Mouse (Mus musculus): ENCODE data around the gene Akt1s1. TPM values are rescaled to one million over a fixed set of nuclear protein-coding genes. Genes with fewer than 3 reads are reported as not detected.

Akt1s1 gene
- total RNA-seq, 2 experiments from 2014 or later, result 74.1 to 85.4 TPM

DNA sequence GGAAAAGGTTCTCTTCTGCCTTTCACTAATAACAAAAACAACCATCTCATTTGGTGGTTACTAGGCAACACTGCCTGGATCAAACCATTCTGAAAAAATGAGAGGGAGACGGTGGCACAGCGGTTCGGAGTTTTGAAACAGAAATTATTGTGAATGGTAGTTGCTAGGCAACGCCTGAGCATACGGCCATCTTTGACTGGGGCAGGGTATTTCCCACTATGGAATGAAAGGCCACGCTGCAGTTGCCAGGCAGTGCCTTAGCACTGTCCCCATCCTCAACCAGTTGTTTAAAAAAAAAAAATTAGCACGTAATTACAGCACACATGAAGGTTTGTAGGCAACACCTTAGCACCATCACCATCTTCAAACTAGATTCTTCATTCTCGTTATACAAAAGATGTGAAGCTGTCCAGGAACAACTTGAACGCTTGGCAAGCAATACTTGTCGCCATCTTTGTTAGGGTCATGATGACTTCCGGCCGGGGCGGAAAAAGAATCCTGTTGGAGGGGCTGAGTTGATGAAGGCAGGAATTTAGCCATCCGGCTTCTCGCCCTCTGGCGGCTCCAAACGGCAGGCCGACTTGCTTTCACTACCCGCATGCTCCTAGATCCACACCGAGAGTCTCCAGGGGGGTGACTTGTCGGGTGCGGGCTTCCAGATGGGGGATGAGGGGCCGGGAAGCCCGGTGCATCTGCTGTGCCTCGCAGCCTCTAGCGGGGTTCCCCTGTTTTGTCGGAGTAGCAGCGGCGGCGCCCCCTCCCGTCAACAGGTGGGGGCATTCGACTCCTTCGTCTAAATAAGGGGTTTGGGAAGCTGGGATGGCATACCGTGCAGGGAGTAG lies 47.0 kb downstream of the Akt1s1 start, which contains the start of gene Fuz:
Gene Fuz (plus strand): TSS at position 487 of the 842 bp plus-strand sequence.
- intact Hi-C loops (cut with DNase I), result no loop called here
- DNase-seq, result peak; percentile 93

GRCm38 (mm10) chr7:44896499-44896898 lies 47.7 kb downstream of the Akt1s1 start:
- DNase-seq, result no peak
- intact Hi-C loops (cut with DNase I), result no loop called here

GRCm38 (mm10) chr7:44898607-44899006 lies 49.8 kb downstream of the Akt1s1 start:
- peak; percentile 46 for DNase-seq
- intact Hi-C loops (cut with DNase I), result no loop called here

- intact Hi-C loops (cut with DNase I), result no loop called here
- DNase-seq, result no peak
Measured at GRCm38 (mm10) chr7:44900632-44901031, 51.8 kb downstream of the Akt1s1 start.

DNA sequence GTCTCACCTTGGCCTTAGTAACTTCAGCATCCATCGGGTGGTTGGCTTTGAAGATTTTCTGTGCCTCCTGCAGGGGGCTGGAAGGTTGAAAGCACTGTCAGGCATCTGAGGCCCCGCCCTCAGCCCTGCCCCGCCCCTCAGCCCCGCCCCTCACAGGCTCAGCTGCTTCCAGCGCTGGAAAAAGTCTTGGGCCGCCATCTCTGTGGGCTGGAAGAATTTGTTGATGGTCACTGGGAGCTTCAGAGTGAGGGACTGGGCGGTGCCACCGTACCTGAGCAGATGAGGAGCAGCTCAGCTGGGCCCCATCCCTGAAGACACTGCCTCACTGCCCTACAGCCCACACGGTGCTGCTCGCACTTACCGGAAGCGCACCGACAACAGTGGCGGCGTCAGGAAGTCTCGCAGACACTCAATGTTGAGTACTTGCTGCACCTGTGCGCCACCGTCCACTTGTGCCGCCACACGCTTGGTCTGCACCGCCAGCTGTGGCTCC lies 52.5 kb downstream of the Akt1s1 start:
- DNase-seq, result no peak
- intact Hi-C loops (cut with DNase I), result no loop called here

Small RNA genes lying within 50 kb of the gene (microRNA-seq; reads per million reads assigned to microRNA genes)
- gene Mir707, result not detected

Other genes with a start within 250 kb of the Akt1s1 start
- gene Myh14, start 178.1 kb upstream of the Akt1s1 start, total RNA-seq (2021), result 1 to 10 TPM; 3.0 to 5.7 TPM
- gene Izumo2, start 140.2 kb upstream of the Akt1s1 start, total RNA-seq (2021), result not detected
- gene Vrk3, start 100.6 kb upstream of the Akt1s1 start, total RNA-seq (2021), result 10 to 100 TPM; 19.6 to 25.9 TPM
- gene Zfp473, start 97.9 kb upstream of the Akt1s1 start, total RNA-seq (2021), result under 1 TPM; 0.84 to 0.91 TPM
- gene Nup62, start 32.9 kb upstream of the Akt1s1 start, total RNA-seq (2021), result 10 to 100 TPM; 50.3 to 51.1 TPM
- 1 to 10 TPM; 1.0 TPM for gene Il4i1, start 32.6 kb upstream of the Akt1s1 start, total RNA-seq (2021)
- 10 to 100 TPM; 22.6 to 23.5 TPM for gene Atf5, start 32.3 kb upstream of the Akt1s1 start, total RNA-seq (2021)
- 10 to 100 TPM; 57.1 to 68.3 TPM for gene Tbc1d17, start 88 bp downstream of the Akt1s1 start, total RNA-seq (2021)
- gene Pnkp, start 8.1 kb downstream of the Akt1s1 start, total RNA-seq (2021), result 10 to 100 TPM; 27.5 to 29.3 TPM
- gene Ptov1, start 20.8 kb downstream of the Akt1s1 start, total RNA-seq (2021), result 100 to 1,000 TPM; 423 to 428 TPM
- 100 to 1,000 TPM; 117 to 122 TPM for gene Med25, start 43.7 kb downstream of the Akt1s1 start, total RNA-seq (2021)
- 10 to 100 TPM; 10.5 to 13.1 TPM for gene Fuz, start 47.1 kb downstream of the Akt1s1 start, total RNA-seq (2021)
- gene Ap2a1, start 80.5 kb downstream of the Akt1s1 start, total RNA-seq (2021), result 100 to 1,000 TPM; 232 to 258 TPM
- gene Tsks, start 94.2 kb downstream of the Akt1s1 start, total RNA-seq (2021), result not detected
- gene Cpt1c, start 125.9 kb downstream of the Akt1s1 start, total RNA-seq (2021), result 10 to 100 TPM; 59.7 to 68.8 TPM
- gene Prmt1, start 137.6 kb downstream of the Akt1s1 start, total RNA-seq (2021), result 100 to 1,000 TPM; 485 to 487 TPM
- 10 to 100 TPM; 34.8 to 37.9 TPM for gene Irf3, start 148.7 kb downstream of the Akt1s1 start, total RNA-seq (2021)
- 1 to 10 TPM; 4.4 to 4.7 TPM for gene Bcl2l12, start 149.7 kb downstream of the Akt1s1 start, total RNA-seq (2021)
- 100 to 1,000 TPM; 154 TPM for gene Scaf1, start 167.4 kb downstream of the Akt1s1 start, total RNA-seq (2021)
- gene Rras, start 169.0 kb downstream of the Akt1s1 start, total RNA-seq (2021), result 1 to 10 TPM; 6.9 to 7.2 TPM
- gene Prr12, start 203.9 kb downstream of the Akt1s1 start, total RNA-seq (2021), result 10 to 100 TPM; 77.9 to 80.6 TPM
- gene Nosip, start 213.4 kb downstream of the Akt1s1 start, total RNA-seq (2021), result 10 to 100 TPM; 44.8 to 47.6 TPM
- gene Prrg2, start 213.7 kb downstream of the Akt1s1 start, total RNA-seq (2021), result 1 to 10 TPM; 6.2 to 7.2 TPM
- 10 to 100 TPM; 13.0 to 16.7 TPM for gene Rcn3, start 243.2 kb downstream of the Akt1s1 start, total RNA-seq (2021)

Data from left cerebral cortex, postnatal 4 days (tissue).